Mouse (Mus musculus): ENCODE results near the gene Zfp951. TPM values are rescaled to one million over a fixed set of nuclear protein-coding genes. Genes with fewer than 3 reads are reported as not detected.
"Not testable (repeated sequence)": the region's sequence is repeated elsewhere in the genome, so short reads cannot be mapped to it uniquely, and the experiment has no call there.

The Zfp951 gene
- 4.6 and 4.9 TPM in 2 replicates for polyA plus RNA-seq (2014; fragmentation: Nextera tagmentation; extraction: Ambion mirVana)

- not testable (repeated sequence) for H3K9me3 ChIP-seq (ENCODE audit: control insufficient read depth, low read length); H3K27ac ChIP-seq (ENCODE audit: low read depth, low read length); H3K9ac ChIP-seq (ENCODE audit: low read depth, low read length); H3K36me3 ChIP-seq (ENCODE audit: control insufficient read depth, insufficient read depth, low read length); H3K4me1 ChIP-seq (ENCODE audit: control insufficient read depth, insufficient read depth, low read length); H3K27me3 ChIP-seq (ENCODE audit: control insufficient read depth, insufficient read depth, low read length)
- H3K4me3 ChIP-seq (ENCODE audit: low read length), result peak within 1 kb of the TSS; percentile 25; the same call in 1 of the 2 replicates
- 41% methylated on average over 11 of the region's 12 CpGs for WGBS
- ATAC-seq (ENCODE audit: low FRiP score, low TSS enrichment), result peak; percentile 98
- H3K4me2 ChIP-seq (replicated peaks; ENCODE audit: low read depth, low read length), result peak within 1 kb of the TSS; percentile 5; the same call in 1 of the 2 replicates
Measured at GRCm38 (mm10) chr5:104859962-104860525, at the start of gene Zfp951. Gene Zfp951, minus strand, starts transcription at chr5:104860070.

GRCm38 (mm10) chr5:104906556-104906955 lies 46.7 kb upstream of the Zfp951 start:
- 95% methylated on average over 5 of the region's 5 CpGs for WGBS
- not testable (repeated sequence) for H3K36me3 ChIP-seq (ENCODE audit: control insufficient read depth, insufficient read depth, low read length); H3K4me3 ChIP-seq (ENCODE audit: low read length); H3K27ac ChIP-seq (ENCODE audit: low read depth, low read length); ATAC-seq (ENCODE audit: low FRiP score, low TSS enrichment); H3K4me2 ChIP-seq (replicated peaks; ENCODE audit: low read depth, low read length); H3K9me3 ChIP-seq (ENCODE audit: control insufficient read depth, low read length); H3K27me3 ChIP-seq (ENCODE audit: control insufficient read depth, insufficient read depth, low read length); H3K4me1 ChIP-seq (ENCODE audit: control insufficient read depth, insufficient read depth, low read length); H3K9ac ChIP-seq (ENCODE audit: low read depth, low read length)

DNA sequence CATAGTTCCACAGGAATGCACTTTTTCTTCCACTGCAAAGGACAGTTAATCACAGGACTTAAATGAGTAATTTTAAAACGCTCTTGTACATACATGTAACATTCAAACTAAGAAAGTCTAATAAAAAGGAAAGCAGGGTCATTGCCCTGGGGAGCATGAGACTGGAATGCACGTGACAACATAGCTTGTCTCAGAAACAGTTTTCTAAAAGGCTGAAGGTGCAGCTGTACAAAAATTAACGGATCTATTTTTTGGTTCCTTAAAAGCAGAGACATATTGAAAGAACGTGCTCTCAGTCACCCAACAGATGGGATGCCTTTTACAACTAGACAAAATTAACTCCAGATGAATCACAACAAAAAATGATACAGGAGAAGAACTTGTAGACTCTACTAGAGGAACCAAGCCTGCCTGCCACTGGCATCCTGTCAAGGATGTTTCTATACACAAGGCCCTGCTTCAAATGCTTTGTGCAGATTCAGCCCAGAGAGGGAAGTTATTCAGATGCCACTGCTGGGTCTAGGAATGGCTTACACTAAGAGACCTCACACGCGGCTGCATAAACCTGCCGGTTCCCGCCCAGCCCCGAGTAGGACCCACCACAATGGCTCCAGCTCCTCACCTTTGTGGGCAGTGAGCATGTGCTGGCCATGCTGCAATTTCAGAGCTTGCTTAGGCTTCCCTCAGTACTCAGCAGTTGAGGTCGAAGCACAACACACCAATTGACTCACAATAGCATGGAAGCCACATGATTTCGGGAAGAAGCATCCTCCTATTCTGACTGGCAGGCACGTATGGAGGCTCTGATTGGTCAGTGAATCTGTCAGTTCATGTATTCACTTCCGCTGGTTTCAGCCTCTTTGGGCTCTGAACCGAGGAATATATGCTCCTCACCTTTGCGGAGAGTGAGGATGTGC lies 567 bp downstream of the Zfp951 start:
- H3K27me3 ChIP-seq (ENCODE audit: control insufficient read depth, insufficient read depth, low read length); H3K27ac ChIP-seq (ENCODE audit: low read depth, low read length); H3K9ac ChIP-seq (ENCODE audit: low read depth, low read length); H3K9me3 ChIP-seq (ENCODE audit: control insufficient read depth, low read length); H3K36me3 ChIP-seq (ENCODE audit: control insufficient read depth, insufficient read depth, low read length); H3K4me1 ChIP-seq (ENCODE audit: control insufficient read depth, insufficient read depth, low read length): not testable (repeated sequence)
- peak; percentile 87 for ATAC-seq (ENCODE audit: low FRiP score, low TSS enrichment)
- 57% methylated on average over 10 of the region's 15 CpGs for WGBS
- peak overlapping the region; percentile 25; the same call in 1 of the 2 replicates for H3K4me3 ChIP-seq (ENCODE audit: low read length)
- H3K4me2 ChIP-seq (replicated peaks; ENCODE audit: low read depth, low read length), result peak overlapping the region; percentile 5; the same call in 1 of the 2 replicates

- not testable (repeated sequence) for H3K27ac ChIP-seq (ENCODE audit: low read depth, low read length); H3K9ac ChIP-seq (ENCODE audit: low read depth, low read length); H3K4me3 ChIP-seq (ENCODE audit: low read length); H3K36me3 ChIP-seq (ENCODE audit: control insufficient read depth, insufficient read depth, low read length); ATAC-seq (ENCODE audit: low FRiP score, low TSS enrichment); H3K4me2 ChIP-seq (replicated peaks; ENCODE audit: low read depth, low read length); H3K4me1 ChIP-seq (ENCODE audit: control insufficient read depth, insufficient read depth, low read length); H3K27me3 ChIP-seq (ENCODE audit: control insufficient read depth, insufficient read depth, low read length)
- H3K9me3 ChIP-seq (ENCODE audit: control insufficient read depth, low read length), result peaks cover 15% of the 10 kb centered on the region; the same call in 1 of the 2 replicates
- WGBS, result 84% methylated on average over 3 of the region's 3 CpGs
Measured at GRCm38 (mm10) chr5:104854546-104854945, 5.3 kb downstream of the Zfp951 start.

- Histone ChIP-seq H3K4me2 (replicated peaks; ENCODE audit: low read depth, low read length) (no peak overlapping the region), H3K36me3 (ENCODE audit: control insufficient read depth, insufficient read depth, low read length) (no peaks in the 10 kb centered on the region), H3K27ac (ENCODE audit: low read depth, low read length) (no peak overlapping the region), H3K27me3 (ENCODE audit: control insufficient read depth, insufficient read depth, low read length) (no peaks in the 10 kb centered on the region), H3K4me3 (ENCODE audit: low read length) (no peak overlapping the region), H3K9me3 (ENCODE audit: control insufficient read depth, low read length) (peaks cover 14% of the 10 kb centered on the region; the same call in 1 of the 2 replicates), H3K4me1 (ENCODE audit: control insufficient read depth, insufficient read depth, low read length) (no peaks in the 10 kb centered on the region), H3K9ac (ENCODE audit: low read depth, low read length) (no peak overlapping the region)
- ATAC-seq (ENCODE audit: low FRiP score, low TSS enrichment), result no peak
Measured at GRCm38 (mm10) chr5:104833330-104833729, 26.5 kb downstream of the Zfp951 start.

DNA sequence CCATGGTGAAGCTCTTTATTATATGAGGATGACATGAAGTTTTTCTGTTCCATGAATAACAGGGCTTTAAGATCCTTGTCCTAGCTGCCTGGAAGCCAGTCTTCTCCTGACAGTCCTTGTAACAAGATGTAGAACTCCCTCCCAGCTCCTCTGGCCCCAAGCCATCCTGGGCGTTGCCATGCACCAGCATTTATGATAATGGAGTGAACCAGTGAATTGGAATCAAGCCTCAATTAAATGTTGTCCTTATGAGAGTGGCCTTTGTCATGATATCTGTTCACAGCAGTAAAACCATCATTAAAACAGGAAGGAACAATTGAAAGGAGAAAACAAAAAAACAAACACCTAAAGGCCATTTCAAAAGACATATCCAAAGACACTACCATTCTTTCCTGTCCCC lies 30.3 kb downstream of the Zfp951 start:
- peaks cover 28% of the 10 kb centered on the region for H3K9me3 ChIP-seq (ENCODE audit: control insufficient read depth, low read length)
- no peak overlapping the region for H3K4me3 ChIP-seq (ENCODE audit: low read length)
- H3K36me3 ChIP-seq (ENCODE audit: control insufficient read depth, insufficient read depth, low read length), result no peaks in the 10 kb centered on the region
- WGBS, result 89% methylated on average over 1 of the region's 1 CpGs
- no peaks in the 10 kb centered on the region for H3K27me3 ChIP-seq (ENCODE audit: control insufficient read depth, insufficient read depth, low read length)
- no peak for ATAC-seq (ENCODE audit: low FRiP score, low TSS enrichment)
- no peak overlapping the region for H3K4me2 ChIP-seq (replicated peaks; ENCODE audit: low read depth, low read length)
- H3K9ac ChIP-seq (ENCODE audit: low read depth, low read length), result no peak overlapping the region
- H3K4me1 ChIP-seq (ENCODE audit: control insufficient read depth, insufficient read depth, low read length), result no peaks in the 10 kb centered on the region
- H3K27ac ChIP-seq (ENCODE audit: low read depth, low read length), result no peak overlapping the region

DNA sequence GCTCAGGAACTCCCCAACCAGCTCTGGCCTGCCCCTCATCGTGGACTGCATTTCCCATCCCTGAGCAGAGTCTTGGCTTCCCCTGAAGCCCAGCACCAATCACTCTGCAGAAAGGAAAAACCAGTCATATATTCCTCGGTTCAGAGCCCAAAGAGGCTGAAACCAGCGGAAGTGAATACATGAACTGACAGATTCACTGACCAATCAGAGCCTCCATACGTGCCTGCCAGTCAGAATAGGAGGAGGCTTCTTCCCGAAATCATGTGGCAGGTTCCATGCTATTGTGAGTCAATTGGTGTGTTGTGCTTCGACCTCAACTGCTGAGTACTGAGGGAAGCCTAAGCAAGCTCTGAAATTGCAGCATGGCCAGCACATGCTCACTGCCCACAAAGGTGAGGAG lies 89.7 kb downstream of the Zfp951 start:
- H3K36me3 ChIP-seq (ENCODE audit: control insufficient read depth, insufficient read depth, low read length); H3K4me3 ChIP-seq (ENCODE audit: low read length); H3K9me3 ChIP-seq (ENCODE audit: control insufficient read depth, low read length); H3K4me1 ChIP-seq (ENCODE audit: control insufficient read depth, insufficient read depth, low read length); H3K27me3 ChIP-seq (ENCODE audit: control insufficient read depth, insufficient read depth, low read length); H3K9ac ChIP-seq (ENCODE audit: low read depth, low read length); ATAC-seq (ENCODE audit: low FRiP score, low TSS enrichment); H3K4me2 ChIP-seq (replicated peaks; ENCODE audit: low read depth, low read length); H3K27ac ChIP-seq (ENCODE audit: low read depth, low read length): not testable (repeated sequence)
- WGBS, result 86% methylated on average over 6 of the region's 6 CpGs

Measured in kidney, embryonic 14.5 days (tissue).